Mouse (Mus musculus): ENCODE data around the gene Npb. TPM values are rescaled to one million over a fixed set of nuclear protein-coding genes. Genes with fewer than 3 reads are reported as not detected.
"Not testable (repeated sequence)": the region's sequence is repeated elsewhere in the genome, so short reads cannot be mapped to it uniquely, and the experiment has no call there.

The Npb gene
- total RNA-seq, 2 experiments from 2014 or later = not detected

DNA sequence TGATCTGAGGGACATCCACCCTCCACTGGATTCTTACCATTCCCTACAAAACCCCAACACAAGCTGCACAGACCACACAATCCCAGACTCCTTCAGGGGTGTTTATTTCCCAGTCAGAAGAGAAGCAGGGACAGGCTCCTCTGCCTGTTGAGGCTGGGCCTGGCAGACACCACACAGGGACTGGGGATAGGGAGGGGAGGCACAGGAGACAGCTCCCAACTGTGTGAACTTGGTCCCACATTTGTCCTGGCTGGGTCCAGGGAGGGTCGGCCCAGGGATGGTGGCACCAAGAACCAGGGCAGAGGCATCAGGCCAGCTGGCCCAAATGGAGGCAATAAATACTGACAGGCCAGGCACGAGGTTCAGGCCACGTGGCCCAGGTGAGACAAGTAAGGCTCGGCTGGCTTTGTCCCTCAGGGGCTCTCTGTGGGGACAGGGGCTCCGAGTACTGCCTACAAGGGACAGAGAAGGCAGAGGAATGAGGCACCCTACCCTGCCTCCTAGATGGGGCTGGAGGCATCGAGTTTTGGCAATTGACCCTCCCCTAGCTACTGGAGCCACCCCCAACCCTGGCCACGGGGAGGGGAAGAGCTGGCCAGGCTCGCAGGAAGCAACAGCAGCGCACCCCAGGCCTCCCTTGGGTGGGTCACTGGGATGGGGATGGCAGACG is 30.1 kb upstream of the Npb start:
- DNase-seq (ENCODE audit: extremely low spot score in 1 of 2, low spot score in 2 of 2) = peak in 1 of 2 experiments; percentile 30
- intact Hi-C loops (cut with DNase I) = no loop called here

DNA sequence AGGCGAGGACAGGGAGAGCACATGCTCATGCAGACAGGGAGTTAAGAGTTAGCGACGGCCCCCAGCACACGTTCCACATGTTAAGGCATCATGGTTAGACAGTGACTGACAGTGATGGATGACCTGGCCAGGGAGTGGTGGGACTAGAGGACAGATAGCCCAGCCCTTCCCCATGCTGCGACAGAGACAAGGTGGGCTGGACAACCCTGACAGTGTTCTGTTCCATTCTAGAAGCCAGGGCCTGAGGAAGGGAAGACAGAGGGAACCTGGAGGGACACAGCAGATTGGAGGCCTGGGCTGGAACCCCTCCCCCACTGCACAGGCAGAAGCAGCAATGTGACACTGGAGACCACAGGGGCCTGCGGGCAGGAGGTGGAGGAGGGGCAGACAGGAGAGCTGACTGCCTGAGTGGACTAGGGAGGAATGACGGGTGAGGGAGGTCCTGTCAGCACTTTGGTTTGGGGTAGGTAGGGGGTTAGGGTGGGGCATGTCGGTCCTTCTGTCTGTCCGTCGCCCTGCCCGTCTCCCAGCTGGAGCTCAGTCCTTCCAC is 29.5 kb upstream of the Npb start:
- DNase-seq (ENCODE audit: extremely low spot score in 1 of 2, low spot score in 2 of 2) = peak in 1 of 2 experiments; percentile 57
- intact Hi-C loops (cut with DNase I) = no loop called here

DNA sequence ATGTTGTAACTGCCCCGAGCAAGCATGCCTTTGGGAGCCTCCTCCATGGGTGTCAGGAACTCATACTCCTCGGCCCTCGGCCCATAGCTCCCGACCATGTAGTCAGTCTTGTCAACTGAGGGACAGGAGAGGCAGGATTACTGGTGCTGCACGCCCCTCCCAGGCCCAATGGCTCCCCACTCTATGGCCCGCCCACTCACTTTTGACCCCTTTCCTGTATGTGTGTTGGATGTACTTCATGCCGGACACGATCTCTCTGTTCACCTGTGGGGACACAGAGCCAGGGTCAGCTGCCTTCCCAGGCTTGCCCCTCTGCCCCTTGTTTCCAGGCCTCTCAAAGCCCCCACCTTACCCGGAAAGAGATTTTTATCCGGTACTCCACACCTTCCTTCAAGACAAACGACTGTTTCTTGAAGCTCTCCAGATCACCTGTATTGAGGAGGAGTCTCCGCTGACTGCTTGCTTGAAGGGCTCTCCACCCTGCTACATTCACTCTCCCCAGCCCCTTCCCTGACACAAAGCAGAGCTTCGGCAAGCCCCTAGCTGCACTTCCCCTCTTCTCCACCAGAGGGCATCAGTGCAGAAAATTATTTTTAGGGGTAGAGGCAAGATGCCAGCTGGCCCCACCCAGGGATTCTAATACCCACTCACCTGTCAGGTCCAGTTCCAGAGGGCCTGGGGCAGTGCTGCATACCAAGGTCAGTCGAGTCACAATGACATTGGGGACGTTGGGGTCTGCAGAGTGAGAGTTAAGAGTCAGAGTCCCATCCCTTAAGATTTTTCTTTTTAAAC is 28.8 kb upstream of the Npb start:
- intact Hi-C loops (cut with DNase I) = no loop called here
- DNase-seq (ENCODE audit: extremely low spot score in 1 of 2, low spot score in 2 of 2) = peak in 1 of 2 experiments; percentile 78

DNA sequence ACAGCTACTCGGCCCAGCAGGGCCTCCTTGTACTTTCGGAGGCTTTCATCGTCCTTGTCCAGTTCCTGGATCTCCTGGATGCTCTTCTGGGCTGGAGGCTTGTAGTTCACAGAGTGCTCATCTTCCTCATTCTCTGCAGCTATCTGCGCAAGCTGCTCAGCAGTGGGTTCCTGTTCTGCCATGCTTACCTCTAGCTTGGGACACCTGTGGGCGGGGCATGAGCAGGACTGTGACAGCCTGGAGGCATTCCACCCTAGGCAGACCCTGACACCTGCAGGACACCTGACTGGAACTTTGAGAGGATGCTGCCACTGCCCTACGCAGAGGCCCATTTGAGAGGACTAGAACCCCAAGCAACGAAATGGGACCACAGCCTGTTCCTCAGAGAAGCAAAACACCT is 28.1 kb upstream of the Npb start:
- intact Hi-C loops (cut with DNase I) = no loop called here
- no peak for DNase-seq (ENCODE audit: extremely low spot score in 1 of 2, low spot score in 2 of 2)

DNA sequence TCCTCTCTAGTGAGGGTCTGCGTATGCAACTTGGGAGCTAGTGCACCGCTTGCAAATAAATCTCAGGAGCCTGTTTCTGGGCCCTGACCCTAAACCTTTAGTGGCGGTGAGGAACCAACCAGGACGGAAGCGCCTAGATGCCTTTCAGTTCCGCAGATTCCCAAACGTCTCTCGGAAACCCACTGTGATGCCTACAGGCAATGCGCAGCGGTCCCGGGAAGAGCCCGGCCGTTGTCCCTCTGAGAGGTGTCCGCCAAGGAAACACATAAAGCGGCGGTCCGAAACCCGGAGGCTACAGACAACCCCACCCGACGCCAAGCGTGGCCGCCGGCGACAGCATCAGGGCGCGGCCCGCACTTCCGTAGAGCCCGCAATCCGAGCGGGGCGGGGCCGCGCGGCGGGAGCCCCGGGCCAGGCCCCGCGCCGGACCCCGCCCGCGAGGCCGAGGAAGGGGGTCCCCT is 27.4 kb upstream of the Npb start:
- intact Hi-C loops (cut with DNase I) = no loop called here
- DNase-seq (ENCODE audit: extremely low spot score in 1 of 2, low spot score in 2 of 2) = peak in 1 of 2 experiments; percentile 70

DNA sequence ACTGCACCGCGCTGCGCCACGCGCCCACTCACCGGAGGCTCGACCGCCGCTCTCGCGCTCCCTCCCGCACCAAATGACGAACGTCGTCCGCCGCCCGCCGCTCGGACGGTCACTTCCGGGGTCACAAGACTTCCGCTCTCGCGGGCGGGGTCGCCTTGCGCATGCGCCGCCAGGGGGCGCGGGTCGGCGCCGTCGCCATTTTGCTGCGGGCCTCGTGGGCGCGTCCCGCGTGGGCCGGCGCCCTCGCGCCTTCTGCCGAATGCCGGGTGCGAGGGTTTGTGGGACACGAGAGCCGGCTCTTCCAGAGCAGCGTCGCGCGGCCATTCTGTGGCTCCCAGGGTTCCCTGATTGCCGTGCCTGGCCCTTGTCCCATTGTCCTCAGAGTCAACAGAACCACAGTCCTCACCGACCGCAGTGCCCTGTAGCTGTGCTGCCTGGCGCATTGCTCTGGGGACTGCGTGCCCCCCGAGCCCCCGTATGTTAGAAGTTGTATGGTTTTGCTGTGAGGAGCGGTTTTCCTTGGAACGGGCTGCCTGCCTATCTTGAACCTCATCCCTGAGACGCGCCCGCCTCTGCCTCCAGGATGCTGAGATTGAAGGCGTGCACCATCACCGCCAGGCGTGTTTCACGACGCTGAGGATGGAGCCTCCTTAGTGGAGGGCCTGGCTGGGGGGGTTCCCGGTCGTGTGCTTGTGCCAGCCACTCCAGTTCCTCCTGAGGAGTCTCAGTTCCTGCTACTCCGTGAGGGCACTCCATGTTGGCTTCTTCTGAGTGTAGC is 26.6 kb upstream of the Npb start, which contains the start of gene Arhgdia:
Arhgdia (minus strand) TSS at position 135 of the 778 bp plus-strand sequence.
- peak; percentile 84 to 94 for DNase-seq (ENCODE audit: extremely low spot score in 1 of 2, low spot score in 2 of 2)
- intact Hi-C loops (cut with DNase I) = no loop called here

DNA sequence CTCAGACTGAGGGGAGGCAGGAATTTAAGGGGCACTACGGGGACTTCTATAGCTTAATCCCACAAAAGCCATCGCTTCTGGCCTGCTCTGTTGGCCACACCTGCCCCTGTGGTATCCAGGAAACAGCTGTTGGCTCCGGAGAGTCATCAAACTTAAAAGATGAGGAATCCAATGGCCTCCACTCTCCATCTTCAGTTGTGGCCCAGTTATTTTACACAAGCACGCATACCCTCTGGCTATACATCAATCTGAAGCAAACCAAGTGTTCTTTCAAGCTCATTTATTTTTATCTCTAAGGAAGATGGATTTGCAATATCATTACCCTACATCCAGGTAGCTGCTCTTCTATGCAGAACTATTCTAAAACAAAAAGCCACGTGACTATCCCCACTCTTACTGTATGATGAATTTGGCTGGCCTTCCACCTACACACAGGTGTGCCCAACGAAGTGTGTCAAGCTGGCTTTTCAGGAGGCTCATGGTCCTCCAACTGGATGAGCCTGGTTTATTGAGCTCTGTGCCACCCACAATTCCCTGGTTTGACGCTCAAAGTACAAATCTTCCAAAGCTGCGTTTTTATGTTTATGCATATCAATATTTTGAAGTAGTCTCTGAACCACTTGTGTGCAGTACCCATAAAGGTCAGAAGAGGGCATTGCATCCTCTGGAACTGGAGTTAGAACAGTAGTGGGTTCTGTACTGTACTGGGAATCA is 25.9 kb upstream of the Npb start:
- DNase-seq (ENCODE audit: extremely low spot score in 1 of 2, low spot score in 2 of 2) = no peak
- intact Hi-C loops (cut with DNase I) = no loop called here

DNA sequence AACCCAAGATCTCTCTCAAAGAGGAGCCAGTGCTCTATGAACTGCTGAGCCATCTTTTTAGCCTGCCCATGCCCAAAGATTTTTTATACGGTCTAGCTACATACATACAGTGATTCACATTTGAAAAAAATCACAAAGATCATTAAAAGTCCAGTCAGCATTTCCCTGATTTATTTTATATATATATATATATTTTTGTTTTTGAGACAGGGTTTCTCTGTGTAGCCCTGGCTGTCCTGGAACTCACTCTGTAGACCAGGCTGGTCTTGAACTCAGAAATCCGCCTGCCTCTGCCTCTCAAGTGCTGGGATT is 25.3 kb upstream of the Npb start:
- intact Hi-C loops (cut with DNase I); DNase-seq (ENCODE audit: extremely low spot score in 1 of 2, low spot score in 2 of 2): not testable (repeated sequence)

DNA sequence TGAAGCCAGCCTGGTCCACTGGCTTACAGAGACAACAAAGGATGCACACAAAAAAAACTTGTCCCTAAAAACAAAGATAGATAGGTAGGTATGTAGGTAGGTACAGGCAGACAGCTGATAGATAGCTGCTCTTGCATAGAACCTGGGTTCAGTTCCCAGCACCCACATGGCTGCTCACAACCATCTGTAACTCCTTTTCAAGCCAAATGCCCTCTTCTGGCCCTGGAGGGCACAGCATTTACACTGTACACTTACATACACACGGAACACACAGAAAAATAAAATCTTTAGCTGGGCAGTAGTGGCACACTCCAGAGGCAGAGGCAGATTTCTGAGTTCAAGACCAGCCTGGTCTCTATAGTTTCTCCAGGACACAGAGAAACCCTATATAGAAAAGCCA is 24.3 kb upstream of the Npb start:
- no peak for DNase-seq (ENCODE audit: extremely low spot score in 1 of 2, low spot score in 2 of 2)
- intact Hi-C loops (cut with DNase I) = no loop called here

DNA sequence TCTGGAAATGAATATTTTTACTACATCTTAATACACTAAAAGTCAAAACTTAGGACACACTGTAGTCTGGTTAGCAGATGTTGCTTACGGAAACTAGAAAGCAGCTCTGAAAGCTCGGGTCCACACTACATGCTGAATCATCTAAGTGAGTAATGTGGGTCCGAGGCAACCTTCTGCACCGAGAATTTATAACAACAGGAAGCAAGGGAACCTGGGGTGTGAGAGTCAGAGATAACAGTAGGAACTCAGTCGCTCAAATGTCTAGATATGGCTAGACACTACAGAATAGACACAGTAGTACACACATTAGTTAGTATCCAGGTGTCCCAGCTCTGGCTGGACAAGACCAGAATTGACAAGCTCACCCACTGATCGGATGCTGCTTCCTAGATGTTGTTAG is 19.7 kb upstream of the Npb start:
- no peak for DNase-seq (ENCODE audit: extremely low spot score in 1 of 2, low spot score in 2 of 2)
- intact Hi-C loops (cut with DNase I) = no loop called here

DNA sequence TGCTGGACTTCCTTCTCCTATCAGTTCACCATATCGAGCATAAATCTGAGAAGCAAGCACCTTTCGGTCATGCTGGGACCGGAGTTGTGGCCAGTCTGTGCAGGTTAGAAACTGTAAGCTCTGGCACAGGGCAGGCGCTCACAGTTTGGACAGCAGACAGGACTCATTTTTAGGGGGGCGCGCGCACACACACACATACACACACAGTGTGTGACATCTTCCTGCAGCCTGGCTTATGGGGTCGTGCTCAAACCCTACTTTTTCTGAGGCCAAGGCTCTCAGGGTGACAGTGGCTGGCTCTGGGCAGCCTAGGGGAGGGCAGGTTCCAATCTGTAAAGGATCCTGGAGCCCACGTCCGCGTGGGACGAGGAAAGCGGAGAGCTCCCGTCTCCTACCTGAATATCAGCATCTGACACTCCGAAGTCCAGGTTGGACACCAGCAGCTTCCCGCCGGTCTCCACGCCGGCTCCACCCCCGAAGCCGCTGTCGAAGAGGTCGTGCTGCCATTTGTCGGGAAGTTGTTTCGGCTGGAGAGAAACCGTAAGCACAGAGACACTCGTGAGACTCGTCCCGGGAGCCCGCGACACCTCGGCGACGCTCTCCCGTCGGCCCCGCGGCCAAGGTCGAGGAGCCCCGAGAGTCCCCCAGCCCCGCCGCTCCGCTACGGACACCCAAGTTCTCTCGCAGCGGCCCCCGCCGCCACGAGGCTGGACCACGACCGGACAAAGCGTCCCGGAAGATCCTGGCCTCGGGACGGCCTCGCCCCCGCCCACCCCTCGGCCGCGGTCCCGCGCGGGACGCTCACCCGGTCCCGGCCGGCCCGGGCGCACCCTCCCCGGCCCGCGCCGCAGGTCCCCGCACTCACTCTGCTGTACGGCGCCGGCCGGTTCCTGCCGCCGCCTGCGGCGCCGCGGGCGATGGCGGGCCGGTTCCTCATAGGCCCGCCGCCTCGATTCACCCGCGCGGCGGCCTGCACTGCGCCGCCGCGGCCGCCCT is 10.7 kb upstream of the Npb start:
- intact Hi-C loops (cut with DNase I) = no loop called here
- DNase-seq (ENCODE audit: extremely low spot score in 1 of 2, low spot score in 2 of 2) = peak in 1 of 2 experiments; percentile 49

DNA sequence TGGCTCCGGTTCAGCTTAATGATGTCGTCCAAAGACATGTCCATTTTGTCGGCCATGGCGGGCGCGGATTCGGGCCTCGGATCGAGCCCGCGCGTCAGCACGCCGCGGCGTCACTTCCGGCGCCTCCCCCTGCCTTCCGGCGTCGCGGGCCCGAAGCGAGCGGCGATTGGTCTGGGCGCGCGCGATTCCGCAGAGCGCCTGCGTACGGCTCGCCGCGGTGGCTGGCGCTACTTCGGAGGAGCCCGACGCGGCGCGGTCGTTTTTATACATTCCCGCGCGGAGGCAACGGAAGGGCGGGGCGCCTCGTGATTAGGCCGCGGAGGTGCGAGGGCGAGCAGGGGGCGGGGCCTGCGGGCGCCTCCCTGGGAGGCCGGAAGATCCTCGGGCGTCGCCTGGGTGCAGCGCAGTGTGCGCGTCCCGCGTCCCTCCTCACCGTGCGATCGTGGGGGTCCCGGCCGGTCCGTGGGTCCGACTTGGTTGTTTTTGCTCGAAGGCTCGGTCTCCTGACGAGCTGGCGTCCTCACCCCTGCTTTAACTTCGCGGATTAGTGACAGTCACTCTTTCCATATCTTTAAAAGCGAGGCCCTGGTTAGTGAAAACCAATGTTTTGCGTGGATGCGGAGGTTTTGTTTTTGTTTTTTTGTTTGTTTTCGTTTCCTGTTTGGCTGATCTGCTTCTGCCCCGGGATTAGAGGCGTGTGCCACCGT is 9.8 kb upstream of the Npb start, which contains the start of the genes Alyref and Anapc11:
Alyref (minus strand) TSS at position 83 of the 707 bp plus-strand sequence.
Anapc11 (plus strand) TSS at position 139 of the 707 bp plus-strand sequence.
- intact Hi-C loops (cut with DNase I) = no loop called here
- peak; percentile 89 to 97 for DNase-seq (ENCODE audit: extremely low spot score in 1 of 2, low spot score in 2 of 2)

DNA sequence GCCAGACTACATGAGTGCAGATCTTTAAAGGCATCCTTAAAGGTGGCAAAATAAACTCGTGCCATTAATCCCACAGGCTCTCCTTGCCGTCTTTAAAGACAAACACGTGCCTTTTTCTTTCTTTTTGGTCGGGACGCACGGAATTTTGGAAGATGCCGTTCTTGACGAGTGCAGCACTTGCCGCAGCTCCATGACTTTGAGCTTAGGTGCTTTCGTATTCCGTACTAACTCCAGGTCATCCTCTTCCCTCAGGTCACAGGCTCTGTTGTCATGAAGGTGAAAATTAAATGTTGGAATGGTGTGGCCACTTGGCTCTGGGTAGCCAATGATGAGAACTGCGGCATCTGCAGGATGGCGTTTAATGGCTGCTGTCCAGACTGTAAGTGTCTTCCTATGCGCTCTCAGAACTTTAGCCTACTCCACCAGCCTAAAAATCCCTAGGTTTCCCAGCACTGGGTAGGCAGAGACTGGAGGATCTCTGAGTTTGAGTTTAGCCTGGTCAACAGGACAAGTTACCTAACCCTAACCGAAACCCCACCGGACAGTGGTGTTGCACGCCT is 9.2 kb upstream of the Npb start:
- DNase-seq (ENCODE audit: extremely low spot score in 1 of 2, low spot score in 2 of 2) = no peak
- intact Hi-C loops (cut with DNase I) = no loop called here

DNA sequence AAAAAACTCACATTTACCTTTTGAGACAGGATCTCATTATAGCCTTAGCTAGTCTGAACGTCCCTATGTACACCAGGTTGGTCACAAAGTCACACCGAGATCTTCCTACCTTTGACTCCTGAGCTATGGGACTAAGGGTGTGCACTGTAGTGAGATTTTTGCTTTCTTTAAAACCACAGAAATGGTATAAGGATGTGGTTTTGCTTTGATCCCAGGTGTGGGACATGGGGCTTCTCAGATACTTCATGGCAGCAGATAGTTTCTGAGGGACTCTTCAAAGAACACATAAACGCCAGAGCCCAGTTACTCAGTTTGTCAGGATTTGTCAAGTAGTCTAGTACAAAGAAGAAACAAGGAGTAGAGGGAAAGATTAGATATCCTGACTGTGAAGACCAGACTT is 7.6 kb upstream of the Npb start:
- no peak for DNase-seq (ENCODE audit: extremely low spot score in 1 of 2, low spot score in 2 of 2)
- intact Hi-C loops (cut with DNase I) = no loop called here

DNA sequence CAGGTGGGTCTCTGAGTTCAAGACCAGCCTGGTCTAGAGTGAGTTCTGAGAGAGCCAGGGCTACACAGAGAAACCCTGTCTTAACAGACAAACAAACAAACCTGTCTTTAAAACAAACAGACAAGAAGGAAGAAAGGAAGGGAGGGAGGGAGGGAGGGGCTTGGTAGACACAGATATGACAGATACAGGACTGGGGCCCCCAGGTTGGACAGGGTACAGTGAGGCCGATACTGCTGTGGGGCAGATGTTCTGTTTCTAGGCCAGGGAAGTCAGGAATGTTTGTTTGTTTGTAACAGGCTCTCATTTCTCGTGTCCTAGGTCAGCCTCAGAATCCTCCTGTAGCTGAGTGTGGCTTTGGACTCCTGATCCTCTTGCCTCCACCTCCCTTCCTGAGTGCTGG is 4.7 kb upstream of the Npb start:
- DNase-seq (ENCODE audit: extremely low spot score in 1 of 2, low spot score in 2 of 2) = no peak
- intact Hi-C loops (cut with DNase I) = no loop called here

DNA sequence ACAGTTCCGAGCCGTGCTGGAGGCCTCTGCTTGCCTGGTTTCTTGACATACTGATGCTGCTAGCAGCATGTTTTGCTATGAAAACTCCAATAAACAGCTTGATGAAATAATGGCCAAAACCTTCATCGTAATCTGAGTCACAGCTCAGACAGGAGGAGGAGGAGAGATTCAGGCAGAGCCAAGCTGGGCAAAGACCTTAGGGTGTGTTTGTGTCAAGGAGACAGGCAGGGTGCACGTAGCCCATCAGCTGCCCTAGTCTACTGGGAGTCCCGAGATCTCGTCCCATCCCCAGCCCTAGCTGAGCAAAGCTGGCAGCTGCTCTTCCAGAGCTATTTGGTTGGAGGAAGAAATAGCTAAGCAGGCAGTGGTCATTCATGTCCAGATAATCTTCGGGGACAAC is 2.6 kb upstream of the Npb start:
- intact Hi-C loops (cut with DNase I) = no loop called here
- no peak for DNase-seq (ENCODE audit: extremely low spot score in 1 of 2, low spot score in 2 of 2)

DNA sequence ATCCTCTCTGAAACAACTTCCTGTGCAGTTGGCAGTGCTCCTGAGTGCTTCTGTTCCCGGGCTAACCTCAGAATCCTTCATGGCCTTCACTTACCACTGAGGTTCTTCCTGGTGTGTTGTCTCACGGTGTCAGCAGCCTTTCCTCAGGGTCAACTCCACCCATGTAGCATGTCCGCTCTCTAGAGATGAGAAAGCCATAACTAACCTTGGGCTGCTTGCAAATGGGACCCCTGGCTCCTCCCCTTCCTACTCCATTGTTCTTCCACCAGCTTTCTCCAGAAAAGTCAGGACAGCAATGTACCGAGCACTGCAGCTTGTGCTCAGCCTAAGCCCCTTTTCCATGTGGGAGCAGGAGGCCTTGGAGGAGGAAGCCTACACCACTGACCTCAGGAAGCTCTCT is 1.5 kb upstream of the Npb start:
- DNase-seq (ENCODE audit: extremely low spot score in 1 of 2, low spot score in 2 of 2) = no peak
- intact Hi-C loops (cut with DNase I) = no loop called here

Data from left cerebral cortex, postnatal 10 days (tissue).